Mouse (Mus musculus): ENCODE measurements around the gene Gm10638.
A peak's percentile ranks its signal among the peaks of the same experiment; 100 is the strongest.

Gm10638 gene

GRCm38 (mm10) chr8:86735446-86736111 is 9.9 kb upstream of the Gm10638 start:
- no peak for DNase-seq (ENCODE audit: low spot score in 2 of 2)

GRCm38 (mm10) chr8:86740899-86741298 is 4.6 kb upstream of the Gm10638 start:
- no peak for DNase-seq (ENCODE audit: low spot score in 2 of 2)

GRCm38 (mm10) chr8:86741627-86742026 is 3.9 kb upstream of the Gm10638 start:
- no peak for DNase-seq (ENCODE audit: low spot score in 2 of 2)

- DNase-seq (ENCODE audit: low spot score in 2 of 2): no peak
These were observed 2.7 kb upstream of the Gm10638 start for GRCm38 (mm10) chr8:86742605-86743345.

- DNase-seq (ENCODE audit: low spot score in 2 of 2): no peak
These were observed 932 bp upstream of the Gm10638 start for GRCm38 (mm10) chr8:86744313-86745220.

- DNase-seq (ENCODE audit: low spot score in 2 of 2): peak; percentile 85 to 92
These were observed 489 bp downstream of the Gm10638 start for GRCm38 (mm10) chr8:86745935-86746441.

- no peak for DNase-seq (ENCODE audit: low spot score in 2 of 2)
These were observed 1.0 kb downstream of the Gm10638 start for GRCm38 (mm10) chr8:86746511-86746910.

GRCm38 (mm10) chr8:86749842-86750241 is 4.3 kb downstream of the Gm10638 start:
- DNase-seq (ENCODE audit: low spot score in 2 of 2): no peak

GRCm38 (mm10) chr8:86756948-86757733 is 11.6 kb downstream of the Gm10638 start:
- peak in 1 of 2 experiments; percentile 16 for DNase-seq (ENCODE audit: low spot score in 2 of 2)

- no peak for DNase-seq (ENCODE audit: low spot score in 2 of 2)
These were observed 13.2 kb downstream of the Gm10638 start for GRCm38 (mm10) chr8:86758651-86759050.

- no peak for DNase-seq (ENCODE audit: low spot score in 2 of 2)
These were observed 13.6 kb downstream of the Gm10638 start for GRCm38 (mm10) chr8:86759090-86759491.

GRCm38 (mm10) chr8:86760746-86761145 is 15.2 kb downstream of the Gm10638 start:
- no peak for DNase-seq (ENCODE audit: low spot score in 2 of 2)

- DNase-seq (ENCODE audit: low spot score in 2 of 2): no peak
These were observed 17.3 kb downstream of the Gm10638 start for GRCm38 (mm10) chr8:86762806-86763205.

GRCm38 (mm10) chr8:86765155-86765554 is 19.7 kb downstream of the Gm10638 start:
- no peak for DNase-seq (ENCODE audit: low spot score in 2 of 2)

- DNase-seq (ENCODE audit: low spot score in 2 of 2): no peak
These were observed 20.2 kb downstream of the Gm10638 start for GRCm38 (mm10) chr8:86765669-86766068.

- DNase-seq (ENCODE audit: low spot score in 2 of 2): no peak
These were observed 21.2 kb downstream of the Gm10638 start for GRCm38 (mm10) chr8:86766548-86767211.

- DNase-seq (ENCODE audit: low spot score in 2 of 2): no peak
These were observed 23.0 kb downstream of the Gm10638 start for GRCm38 (mm10) chr8:86768499-86768898.

GRCm38 (mm10) chr8:86769945-86770715 is 24.6 kb downstream of the Gm10638 start:
- no peak for DNase-seq (ENCODE audit: low spot score in 2 of 2)

- no peak for DNase-seq (ENCODE audit: low spot score in 2 of 2)
These were observed 33.7 kb downstream of the Gm10638 start for GRCm38 (mm10) chr8:86779207-86779606.

GRCm38 (mm10) chr8:86781094-86781493 is 35.6 kb downstream of the Gm10638 start:
- DNase-seq (ENCODE audit: low spot score in 2 of 2): no peak
